Mouse (Mus musculus): Measurements from ENCODE around the gene Cmklr1.

GRCm38 (mm10) chr5:113620999-113621398 is 29.2 kb downstream of the Cmklr1 start:
- TF ChIP-seq POLR2A (IDR thresholded peaks at IDR 0.05; ENCODE audit: insufficient read depth, low read depth, low read length), result no peak
- no peak for TF ChIP-seq CTCF (IDR thresholded peaks at IDR 0.05)
